Mouse (Mus musculus) thymus, postnatal 0 days (tissue): ENCODE results near the gene Alg13. TPM values are rescaled to one million over a fixed set of nuclear protein-coding genes. Genes with fewer than 3 reads are reported as not detected.

Experiments used
- microRNA-seq: library from miRNA; unstranded; fragments of <30 nt; microRNA quantifications from one replicate; pipeline ENCODE4, GENCODE M21; 2016; ENCODE audit warnings: borderline number of aligned reads
- polyA plus RNA-seq: library from polyadenylated mRNA; unstranded; fragments of >200 nt; fragmentation: Nextera tagmentation; extraction: Ambion mirVana; gene quantifications from 2 replicates; pipeline ENCODE4 v1.2.1, GENCODE M21; 2015

The Alg13 gene
- polyA plus RNA-seq, 1 experiment from 2014 or later = 18.9 TPM

Small RNA genes lying within 50 kb of the gene (microRNA-seq; reads per million reads assigned to microRNA genes)
- not detected for gene Mir680-2

Other genes starting within 250 kb of the Alg13 start
- not detected in 2 replicates for gene A730046J19Rik, start 164.1 kb upstream of the Alg13 start, polyA plus RNA-seq
- gene Trpc5os, start 138.8 kb downstream of the Alg13 start, polyA plus RNA-seq = 0.04 TPM in 1 of 2 replicates, not detected in the other